Mouse (Mus musculus) MEL-GATA-1-ER (cell line): ENCODE measurements around the gene AU041133.
"Not testable (repeated sequence)": the region's sequence is repeated elsewhere in the genome, so short reads cannot be mapped to it uniquely, and the experiment has no call there.

Source experiments
- DNase-seq: peaks from one replicate; pipeline ENCODE4 v3.0.0-alpha.2; 2012; ENCODE audit warnings: low read depth; ENCODE audit errors: extremely low read depth

The AU041133 gene

DNA sequence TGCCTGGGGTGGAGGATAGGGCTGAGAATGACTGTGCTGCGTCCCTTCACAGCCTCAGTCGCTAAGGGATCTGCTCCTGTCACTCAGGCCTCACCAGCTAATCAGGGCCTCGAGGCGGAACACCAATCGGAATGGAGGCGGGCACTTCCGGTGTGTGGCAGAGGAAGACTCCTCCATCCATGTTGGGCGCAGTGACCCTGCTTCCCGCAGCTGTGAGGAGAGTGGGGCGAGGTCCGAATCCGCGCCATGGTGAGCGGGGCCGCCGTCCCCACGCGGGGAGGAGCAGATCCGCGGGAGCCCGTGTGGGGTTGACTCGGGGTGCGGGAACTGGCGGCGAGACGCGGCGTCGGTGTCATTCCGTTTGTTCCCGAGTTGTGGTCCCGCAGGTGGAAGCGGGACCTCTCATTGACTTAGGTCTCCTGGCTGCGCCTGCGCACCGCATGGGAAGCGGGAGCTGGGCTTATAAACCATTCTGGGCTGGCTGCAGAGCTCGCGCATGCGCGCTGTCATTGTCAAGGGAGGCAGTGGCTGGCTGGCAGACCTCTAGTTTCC is at the start of gene AU041133:
Gene AU041133, plus strand, starts transcription at position 164 of the 552 bp plus-strand sequence.
- peak; percentile 89 for DNase-seq

DNA sequence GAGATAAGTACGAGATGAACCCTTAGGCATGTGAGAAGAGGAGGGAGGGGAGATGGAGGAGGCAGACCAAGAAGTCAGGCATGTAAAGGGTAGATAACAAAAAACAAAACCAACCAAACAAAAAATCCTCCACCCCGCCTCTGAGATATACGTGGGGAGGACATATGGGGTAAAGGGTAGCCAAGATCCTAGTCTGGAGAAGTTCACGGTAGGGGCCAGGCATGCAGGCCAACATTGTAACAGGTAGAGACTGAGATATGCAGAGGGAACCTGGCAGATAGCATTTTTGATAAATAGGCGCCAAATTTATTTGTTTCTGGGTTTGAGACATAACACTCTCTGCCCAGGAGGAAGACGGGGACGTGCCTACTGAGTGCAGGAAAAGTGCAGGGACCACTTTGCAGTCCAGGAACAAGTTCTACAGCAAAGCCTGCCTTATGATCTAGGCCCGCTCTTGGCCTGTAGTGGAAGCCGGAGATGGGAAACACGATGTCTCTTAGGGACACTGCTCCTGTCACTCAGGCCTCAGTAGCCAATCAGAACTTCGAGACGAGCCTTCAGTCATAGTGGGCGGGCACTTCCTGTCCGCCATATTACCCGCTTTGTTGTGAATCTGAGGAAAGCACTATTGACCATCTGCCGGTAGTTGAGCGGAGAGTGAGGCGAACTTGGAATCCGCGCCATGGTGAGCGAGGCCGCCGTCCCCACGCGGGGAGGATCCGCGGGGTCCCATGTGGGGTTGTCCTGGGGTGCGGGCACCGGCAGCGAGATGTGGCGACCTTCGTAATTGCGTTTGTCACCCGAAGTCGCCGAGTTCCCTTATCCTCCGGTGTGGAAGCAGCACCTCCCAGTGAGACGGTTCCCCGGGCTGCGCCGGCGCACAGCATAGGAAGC is 44.8 kb upstream of the AU041133 start, which contains the start of gene BC024063:
Gene BC024063, plus strand, starts transcription at position 626 of the 894 bp plus-strand sequence.
- DNase-seq, result peak; percentile 79

DNA sequence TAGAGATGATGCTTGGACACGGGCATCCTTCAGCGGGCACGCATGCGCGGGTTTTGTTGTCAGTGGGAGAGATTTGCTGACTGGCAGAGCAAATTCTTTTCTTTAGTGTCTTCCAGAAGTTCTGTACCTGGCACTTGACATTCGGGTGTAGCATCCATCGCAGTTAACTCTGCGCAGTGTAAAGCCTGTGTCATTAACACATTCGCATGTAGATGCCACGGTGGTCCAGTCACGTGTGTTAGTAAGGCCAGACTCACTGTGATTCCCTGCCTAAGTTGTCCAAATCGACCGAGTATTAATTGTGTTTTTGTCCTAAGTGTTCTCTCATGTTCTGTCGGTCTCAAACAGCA is 44.2 kb upstream of the AU041133 start:
- not testable (repeated sequence) for DNase-seq

DNA sequence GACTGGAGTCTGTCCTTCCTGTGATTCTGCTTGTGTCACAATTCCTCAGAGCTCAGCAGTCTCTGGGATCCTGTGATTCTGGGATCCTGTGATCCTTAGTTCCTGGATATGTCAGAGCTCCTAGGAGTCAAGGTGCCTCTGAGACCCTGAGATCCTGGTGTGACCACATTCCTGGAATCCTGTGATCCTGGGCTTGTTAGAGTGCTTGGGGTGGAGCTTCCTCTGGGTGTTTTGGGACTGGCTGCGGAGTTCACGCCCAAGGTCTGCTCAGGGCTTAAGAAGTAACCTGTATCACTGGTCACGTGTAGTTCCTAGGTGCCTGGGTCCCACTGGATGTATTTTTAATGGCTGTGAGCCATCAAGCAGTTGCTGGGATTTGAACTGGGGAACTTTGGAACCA is 10.6 kb upstream of the AU041133 start:
- DNase-seq, result no peak

DNA sequence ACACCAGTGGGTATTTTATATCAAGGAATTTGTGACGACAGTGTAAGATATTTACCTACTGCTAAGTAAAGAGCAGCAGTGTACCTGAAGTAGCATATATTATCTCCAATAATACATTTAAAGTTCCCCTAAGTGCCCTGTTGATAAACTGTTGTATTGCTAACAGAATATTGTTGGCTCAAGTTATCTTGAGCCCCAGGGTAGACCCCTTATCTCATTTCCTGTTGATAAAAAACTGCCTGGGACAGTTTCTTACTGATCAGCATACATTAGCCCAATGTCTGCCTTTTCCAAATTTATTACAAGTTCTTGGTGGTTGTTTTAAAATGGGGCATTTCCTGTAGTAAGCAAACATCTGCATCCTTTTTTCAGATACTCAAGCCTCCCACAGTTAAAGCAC is 17.5 kb downstream of the AU041133 start:
- no peak for DNase-seq

DNA sequence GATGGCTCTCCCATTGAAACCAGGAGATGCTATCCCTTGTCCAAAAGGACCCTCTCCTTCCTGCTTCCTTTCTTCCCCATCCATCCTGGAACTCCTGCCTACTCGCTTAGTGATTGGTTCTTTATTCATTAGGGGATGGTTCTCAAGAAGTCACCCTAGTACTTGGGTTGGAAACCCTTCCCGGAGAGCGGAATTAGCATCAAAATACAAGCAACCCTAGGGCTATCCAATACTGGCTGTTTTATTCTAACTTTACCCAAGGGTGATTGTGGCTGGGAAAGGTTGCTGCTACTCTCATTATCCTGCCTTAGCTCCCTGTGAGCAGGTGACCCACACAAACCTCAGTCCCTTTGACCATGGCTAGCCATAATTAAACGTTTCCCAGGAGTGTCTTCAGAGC is 19.8 kb downstream of the AU041133 start:
- DNase-seq, result no peak

DNA sequence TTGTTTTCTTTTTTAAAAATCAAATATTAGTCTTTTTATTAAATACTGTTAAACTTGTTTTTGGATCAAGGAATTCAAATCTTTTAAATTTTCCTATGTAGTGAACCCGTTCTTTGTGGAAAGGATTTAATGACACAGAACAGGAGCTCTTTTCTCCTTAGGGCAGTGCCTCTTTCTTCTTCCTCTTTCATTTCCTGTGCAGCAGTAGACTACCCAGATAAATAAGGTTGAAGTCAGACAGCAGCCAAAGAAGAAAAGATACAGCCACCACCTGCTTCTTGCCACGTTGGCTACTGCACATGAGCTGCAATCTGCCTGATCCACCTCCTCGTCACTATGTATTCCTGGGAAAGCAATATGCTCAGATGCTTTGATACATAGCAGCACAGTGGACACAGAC is 40.0 kb downstream of the AU041133 start:
- peak; percentile 19 for DNase-seq

DNA sequence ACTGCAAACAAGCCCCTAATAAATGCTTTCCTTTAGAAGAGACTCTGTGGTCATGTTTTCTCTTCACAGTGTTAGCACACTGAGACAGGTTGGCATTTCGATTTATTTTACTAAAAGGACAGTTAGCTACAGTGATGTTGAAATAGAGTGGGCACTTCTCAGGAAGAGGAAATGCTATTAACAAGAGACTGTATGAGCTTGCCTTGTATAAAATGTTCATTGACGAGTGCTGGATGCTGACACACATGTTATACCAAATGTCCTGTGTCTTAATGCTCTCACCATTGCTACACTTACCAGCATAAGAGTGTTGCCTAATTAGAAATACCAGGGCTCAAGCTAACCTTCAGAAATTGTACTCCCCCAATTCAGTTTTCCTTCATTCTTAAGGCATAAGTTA is 42.0 kb downstream of the AU041133 start:
- DNase-seq, result no peak

DNA sequence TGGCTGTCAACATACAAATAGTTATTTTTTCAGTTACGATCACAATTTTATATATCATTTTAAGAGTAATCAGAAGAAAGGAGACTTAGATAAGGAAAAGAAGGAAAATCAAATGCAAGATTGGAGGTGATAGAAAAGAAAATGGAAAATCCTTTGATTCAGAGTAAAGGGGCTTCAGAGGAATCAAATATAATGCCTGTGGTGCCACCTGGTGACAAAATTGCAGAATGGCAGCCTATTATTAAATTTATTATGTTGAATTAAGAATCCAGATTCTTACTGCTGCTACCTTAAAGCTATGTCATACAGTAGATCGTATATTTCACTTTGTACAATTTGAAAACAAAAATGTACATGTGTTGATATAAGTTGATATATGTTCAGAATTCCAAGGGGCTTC is 43.0 kb downstream of the AU041133 start:
- peak; percentile 11 for DNase-seq

DNA sequence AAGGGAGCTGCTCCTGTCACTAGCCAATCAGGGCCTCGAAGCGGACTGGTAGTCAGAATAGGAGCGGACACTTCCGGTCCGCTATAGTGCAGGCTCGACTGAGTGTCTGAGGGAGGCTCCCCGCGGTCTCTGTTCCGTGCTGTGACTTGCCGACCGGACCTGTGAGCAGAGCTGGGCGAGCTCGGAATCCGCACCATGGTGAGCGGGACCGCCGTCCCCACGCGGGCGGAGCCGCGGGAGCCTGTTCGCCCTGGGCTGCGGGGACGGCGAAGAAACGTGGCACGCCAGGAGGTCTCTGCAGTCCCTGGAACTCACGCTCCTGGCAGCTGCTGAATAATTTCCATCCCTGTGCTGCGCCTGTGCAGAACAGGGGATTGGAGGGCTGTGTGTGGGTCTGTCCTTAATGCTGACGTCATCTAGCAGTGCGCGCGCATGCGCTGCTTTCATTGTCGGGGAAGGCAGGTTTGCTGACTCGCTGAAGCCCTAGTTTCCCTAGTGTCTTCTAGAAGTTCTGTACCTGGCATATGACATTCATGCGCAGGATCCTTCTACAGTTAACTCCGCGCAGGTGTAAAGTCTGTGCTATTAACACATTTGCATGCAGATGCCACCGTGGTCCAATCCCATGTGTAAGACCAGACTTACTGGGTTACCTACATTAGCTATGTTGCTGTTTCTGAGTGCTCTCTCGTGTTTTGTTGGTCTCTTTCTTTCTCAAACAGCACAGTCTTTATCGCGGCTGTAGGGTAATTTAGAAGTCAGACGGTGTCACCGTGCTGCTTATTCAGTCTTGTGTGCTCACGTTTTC is 50.6 kb downstream of the AU041133 start:
- no peak for DNase-seq
